Mouse (Mus musculus) forebrain, embryonic 13.5 days (tissue): Measurements from ENCODE around the gene Grap2. TPM values are rescaled to one million over a fixed set of nuclear protein-coding genes. Genes with fewer than 3 reads are reported as not detected.

ENCODE experiments used
- ATAC-seq: fragments of 200-750 bp; cut with Nextera tagmentation; 2 replicates; pipeline ENCODE4 v1.8.0; 2017
- H3K27ac ChIP-seq: fragments of 300-500 bp; sonication (generic); 2 replicates; pipeline ENCODE4 v1.5.1; 2015; ENCODE audit warnings: inconsistent platforms, mild to moderate bottlenecking, moderate library complexity
- H3K27me3 ChIP-seq: fragments of 300-500 bp; sonication (generic); 2 replicates; pipeline ENCODE4 v1.6.1; 2015; ENCODE audit warnings: mild to moderate bottlenecking, inconsistent platforms
- H3K36me3 ChIP-seq: fragments of 300-500 bp; sonication (generic); 2 replicates; pipeline ENCODE4 v1.6.1; 2015; ENCODE audit warnings: mild to moderate bottlenecking, inconsistent platforms; ENCODE audit not compliant: poor library complexity, severe bottlenecking
- H3K4me1 ChIP-seq: fragments of 300-500 bp; sonication (generic); 2 replicates; pipeline ENCODE4 v1.6.1; 2015; ENCODE audit warnings: inconsistent platforms
- H3K4me2 ChIP-seq: fragments of 300-500 bp; sonication (generic); 2 replicates; pipeline ENCODE4 v1.6.1; 2015; ENCODE audit warnings: inconsistent platforms, mild to moderate bottlenecking, moderate library complexity
- H3K4me3 ChIP-seq: fragments of 300-500 bp; sonication (generic); 2 replicates; pipeline ENCODE4 v1.5.1; 2015; ENCODE audit warnings: mild to moderate bottlenecking, inconsistent platforms
- H3K9ac ChIP-seq: fragments of 300-500 bp; sonication (generic); 2 replicates; pipeline ENCODE4 v1.6.1; 2015; ENCODE audit warnings: mild to moderate bottlenecking, inconsistent platforms
- H3K9me3 ChIP-seq: fragments of 300-500 bp; sonication (generic); replicated peaks from 2 replicates; pipeline ENCODE4 v1.6.1; 2016; ENCODE audit warnings: inconsistent platforms
- WGBS: fragments of 180-500 bp; shearing (Covaris S2); methylation state at CpG from one replicate; pipeline ENCODE4 v1.1.7; 2015; 5-methylcytosine and 5-hydroxymethylcytosine counted together
- polyA plus RNA-seq: library from polyadenylated mRNA; unstranded; fragments of >200 nt; fragmentation: Nextera tagmentation; extraction: Ambion mirVana; gene quantifications from 2 replicates; pipeline ENCODE4 v1.2.1, GENCODE M21; 2015

Gene Grap2
- polyA plus RNA-seq, 1 experiment from 2014 or later: 0.26 TPM

DNA sequence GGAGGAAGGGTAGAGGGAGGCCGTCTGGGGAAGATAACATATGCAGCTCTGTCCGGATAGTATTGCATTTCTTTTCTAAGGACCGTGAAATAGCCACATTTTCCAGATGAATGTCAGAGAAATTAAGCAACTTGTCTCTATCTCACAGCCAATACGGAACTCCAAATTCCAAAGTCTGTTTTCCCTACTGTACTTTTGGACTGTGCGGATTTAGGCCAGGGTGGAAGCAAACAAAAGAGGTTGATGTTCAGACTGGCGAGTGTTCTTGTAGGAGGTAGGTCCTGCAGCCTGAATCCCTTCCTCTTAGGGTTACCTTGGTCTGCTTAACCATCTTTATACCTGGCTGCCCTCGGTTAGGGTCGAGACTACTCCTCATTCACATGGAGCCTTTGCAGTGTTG lies 109.9 kb downstream of the Grap2 start:
- no peaks in the 10 kb centered on the region for H3K36me3 ChIP-seq
- ATAC-seq: no peak
- H3K4me1 ChIP-seq: peaks cover 45% of the 10 kb centered on the region
- H3K27ac ChIP-seq: no peak overlapping the region
- H3K4me3 ChIP-seq: no peak overlapping the region
- no peak overlapping the region for H3K9ac ChIP-seq
- H3K9me3 ChIP-seq: no peaks in the 10 kb centered on the region
- H3K4me2 ChIP-seq: no peak overlapping the region
- WGBS: 83% methylated on average over 8 of the region's 8 CpGs
- no peaks in the 10 kb centered on the region for H3K27me3 ChIP-seq

- no peaks in the 10 kb centered on the region for H3K27me3 ChIP-seq
- 82% methylated on average over 6 of the region's 6 CpGs for WGBS
- H3K4me2 ChIP-seq: no peak overlapping the region
- no peak overlapping the region for H3K4me3 ChIP-seq
- no peaks in the 10 kb centered on the region for H3K36me3 ChIP-seq
- no peak overlapping the region for H3K9ac ChIP-seq
- no peak overlapping the region for H3K27ac ChIP-seq
- H3K4me1 ChIP-seq: peaks cover 45% of the 10 kb centered on the region
- no peak for ATAC-seq
- no peaks in the 10 kb centered on the region for H3K9me3 ChIP-seq
Observed at GRCm38 (mm10) chr15:80683151-80683550, 110.8 kb downstream of the Grap2 start.

DNA sequence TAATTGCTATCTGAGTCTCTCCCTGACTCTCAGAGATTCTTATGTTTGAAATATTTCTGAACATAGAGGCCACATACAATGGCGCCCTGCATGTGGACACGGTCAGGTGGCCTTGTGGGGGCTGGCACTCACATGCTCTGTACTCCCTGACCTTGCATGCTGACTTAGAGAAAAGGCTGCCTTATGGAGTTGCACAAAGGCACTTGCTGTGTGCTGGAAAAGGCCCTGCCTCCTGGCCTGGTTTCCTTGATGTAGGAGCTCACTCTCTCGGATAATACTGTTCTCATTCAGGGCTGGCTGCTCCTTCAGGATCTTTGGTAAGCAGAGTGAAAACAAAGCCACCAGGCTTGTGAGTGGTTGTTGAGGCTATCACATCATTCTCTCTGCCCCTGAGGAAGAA lies 111.6 kb downstream of the Grap2 start:
- H3K27me3 ChIP-seq: no peaks in the 10 kb centered on the region
- WGBS: 50% methylated on average over 3 of the region's 3 CpGs
- H3K4me3 ChIP-seq: no peak overlapping the region
- no peak for ATAC-seq
- H3K4me2 ChIP-seq: no peak overlapping the region
- H3K4me1 ChIP-seq: peaks cover 45% of the 10 kb centered on the region
- H3K9me3 ChIP-seq: no peaks in the 10 kb centered on the region
- no peak overlapping the region for H3K9ac ChIP-seq
- H3K27ac ChIP-seq: no peak overlapping the region
- H3K36me3 ChIP-seq: no peaks in the 10 kb centered on the region

- ATAC-seq: no peak
- Histone ChIP-seq H3K9ac (no peak overlapping the region), H3K27me3 (no peaks in the 10 kb centered on the region), H3K4me1 (peaks cover 37% of the 10 kb centered on the region), H3K9me3 (no peaks in the 10 kb centered on the region), H3K27ac (no peak overlapping the region; the same call in 1 of the 2 replicates), H3K4me3 (no peak overlapping the region), H3K36me3 (no peaks in the 10 kb centered on the region), H3K4me2 (no peak overlapping the region)
- WGBS: 22% methylated on average over 8 of the region's 8 CpGs
Observed at GRCm38 (mm10) chr15:80684786-80685602, 112.6 kb downstream of the Grap2 start.

- peaks cover 31% of the 10 kb centered on the region for H3K4me1 ChIP-seq
- H3K4me3 ChIP-seq: no peak overlapping the region
- 36% methylated on average over 7 of the region's 7 CpGs for WGBS
- no peaks in the 10 kb centered on the region for H3K36me3 ChIP-seq
- no peaks in the 10 kb centered on the region for H3K9me3 ChIP-seq
- no peaks in the 10 kb centered on the region for H3K27me3 ChIP-seq
- no peak overlapping the region for H3K27ac ChIP-seq
- H3K9ac ChIP-seq: no peak overlapping the region
- no peak for ATAC-seq
- H3K4me2 ChIP-seq: peak overlapping the region; percentile 2; the same call in 1 of the 2 replicates
Observed at GRCm38 (mm10) chr15:80685603-80685895, 113.2 kb downstream of the Grap2 start.

GRCm38 (mm10) chr15:80688536-80688935 lies 116.1 kb downstream of the Grap2 start:
- no peak overlapping the region for H3K9ac ChIP-seq
- no peak overlapping the region for H3K27ac ChIP-seq
- H3K4me1 ChIP-seq: peaks cover 24% of the 10 kb centered on the region
- no peaks in the 10 kb centered on the region for H3K27me3 ChIP-seq
- no peaks in the 10 kb centered on the region for H3K9me3 ChIP-seq
- 76% methylated on average over 7 of the region's 7 CpGs for WGBS
- H3K4me3 ChIP-seq: no peak overlapping the region
- no peak overlapping the region for H3K4me2 ChIP-seq
- no peaks in the 10 kb centered on the region for H3K36me3 ChIP-seq
- ATAC-seq: no peak

- Histone ChIP-seq H3K4me3 (no peak overlapping the region), H3K27me3 (0 out of 2 replicates have a peak, but pooled peaks cover 4% of the 10 kb centered on the region), H3K9ac (peak overlapping the region; percentile 30; the same call in 1 of the 2 replicates), H3K36me3 (no peaks in the 10 kb centered on the region), H3K4me1 (peaks cover 14% of the 10 kb centered on the region), H3K27ac (0 out of 2 replicates have a peak overlapping the region, but pooled peaks have one; percentile 10), H3K9me3 (no peaks in the 10 kb centered on the region), H3K4me2 (no peak overlapping the region)
- WGBS: 22% methylated on average over 3 of the region's 3 CpGs
- ATAC-seq: no peak
Observed at GRCm38 (mm10) chr15:80693492-80693891, 121.1 kb downstream of the Grap2 start.

DNA sequence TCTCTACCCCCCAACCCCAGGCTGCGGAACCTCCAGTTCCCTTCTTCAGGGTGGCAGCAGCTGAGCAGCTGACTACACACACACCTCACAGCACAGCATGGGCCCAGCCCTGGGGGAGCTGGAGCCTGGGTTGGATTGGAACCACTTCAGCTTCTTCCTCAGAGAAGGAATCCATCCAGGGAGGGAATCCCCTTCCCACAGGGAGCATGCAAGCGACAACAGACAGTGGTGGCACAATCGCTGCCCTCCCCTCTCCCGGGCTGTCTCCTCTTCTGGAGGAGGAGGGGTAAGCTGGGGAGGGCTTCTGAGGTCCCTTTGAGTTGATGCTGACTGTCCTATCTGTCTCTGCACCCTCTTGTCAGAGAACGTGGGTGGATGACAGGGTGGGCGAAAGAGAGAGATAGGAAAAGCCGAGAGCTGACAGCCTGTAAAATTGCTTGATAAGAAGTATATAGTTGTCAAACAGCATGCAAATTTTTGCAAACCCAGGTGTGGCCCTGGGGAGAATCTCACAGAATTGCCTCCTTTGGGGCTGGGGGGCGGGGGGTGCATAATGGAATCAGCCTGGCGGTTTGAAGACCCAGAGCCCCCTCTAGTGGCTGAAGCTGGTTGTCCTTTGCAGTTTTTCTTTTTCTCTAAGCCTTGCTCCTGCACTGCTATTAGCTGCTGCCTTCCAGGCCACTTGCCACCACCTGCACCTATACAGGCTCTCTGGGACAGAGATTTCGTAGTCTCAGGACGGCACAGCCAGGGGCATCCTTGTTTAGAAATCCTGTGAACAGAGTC lies 121.9 kb downstream of the Grap2 start:
- Histone ChIP-seq H3K27me3 (0 out of 2 replicates have a peak, but pooled peaks cover 4% of the 10 kb centered on the region), H3K4me2 (peak overlapping the region; percentile 33), H3K9ac (peak overlapping the region; percentile 30; the same call in 1 of the 2 replicates), H3K4me3 (no peak overlapping the region), H3K4me1 (peaks cover 14% of the 10 kb centered on the region), H3K27ac (no peak overlapping the region; the same call in 1 of the 2 replicates), H3K36me3 (no peaks in the 10 kb centered on the region), H3K9me3 (no peaks in the 10 kb centered on the region)
- 24% methylated on average over 11 of the region's 11 CpGs for WGBS
- ATAC-seq: peak; percentile 55

DNA sequence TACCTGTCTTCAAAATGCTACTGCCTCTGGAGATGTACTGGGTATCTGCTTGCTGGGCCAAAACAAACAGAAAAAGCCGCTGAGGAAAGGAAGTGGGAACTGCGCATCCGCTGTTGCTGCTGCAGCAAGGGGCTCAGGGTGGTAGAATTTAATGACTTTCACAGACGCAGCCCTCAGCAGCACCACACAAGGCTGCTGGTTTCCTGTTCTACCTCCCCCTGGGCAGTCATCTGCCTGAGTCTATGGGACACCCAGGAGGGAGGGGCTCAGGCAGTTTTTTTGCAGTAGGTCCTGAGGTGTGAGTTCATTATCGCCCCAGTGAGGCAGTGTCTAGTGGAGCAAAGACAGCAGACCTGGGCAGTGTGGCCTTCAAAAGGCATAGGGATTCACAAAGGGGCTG lies 125.2 kb downstream of the Grap2 start:
- no peaks in the 10 kb centered on the region for H3K36me3 ChIP-seq
- 0 out of 2 replicates have a peak, but pooled peaks cover 4% of the 10 kb centered on the region for H3K27me3 ChIP-seq
- H3K4me3 ChIP-seq: no peak overlapping the region
- H3K9ac ChIP-seq: 0 out of 2 replicates have a peak overlapping the region, but pooled peaks have one; percentile 6
- no peak overlapping the region for H3K4me2 ChIP-seq
- peaks cover 14% of the 10 kb centered on the region for H3K4me1 ChIP-seq
- no peak overlapping the region for H3K27ac ChIP-seq
- no peak for ATAC-seq
- no peaks in the 10 kb centered on the region for H3K9me3 ChIP-seq
- 55% methylated on average over 5 of the region's 5 CpGs for WGBS

GRCm38 (mm10) chr15:80701481-80702257 lies 129.3 kb downstream of the Grap2 start:
- Histone ChIP-seq H3K4me3 (no peak overlapping the region), H3K36me3 (no peaks in the 10 kb centered on the region), H3K9ac (no peak overlapping the region), H3K9me3 (no peaks in the 10 kb centered on the region), H3K4me2 (no peak overlapping the region), H3K4me1 (peaks cover 6% of the 10 kb centered on the region), H3K27ac (no peak overlapping the region), H3K27me3 (0 out of 2 replicates have a peak, but pooled peaks cover 6% of the 10 kb centered on the region)
- no peak for ATAC-seq
- WGBS: 73% methylated on average over 8 of the region's 8 CpGs
